Mouse (Mus musculus): ENCODE measurements at regions not wholly inside any gene's neighbourhood (a gene's known extent, or its start where the extent isn't known, plus 50 kb on each side); places are given as distances from the start of the nearest gene placed in this dataset.
A peak's percentile ranks its signal among the peaks of the same experiment; 100 is the strongest.

DNA sequence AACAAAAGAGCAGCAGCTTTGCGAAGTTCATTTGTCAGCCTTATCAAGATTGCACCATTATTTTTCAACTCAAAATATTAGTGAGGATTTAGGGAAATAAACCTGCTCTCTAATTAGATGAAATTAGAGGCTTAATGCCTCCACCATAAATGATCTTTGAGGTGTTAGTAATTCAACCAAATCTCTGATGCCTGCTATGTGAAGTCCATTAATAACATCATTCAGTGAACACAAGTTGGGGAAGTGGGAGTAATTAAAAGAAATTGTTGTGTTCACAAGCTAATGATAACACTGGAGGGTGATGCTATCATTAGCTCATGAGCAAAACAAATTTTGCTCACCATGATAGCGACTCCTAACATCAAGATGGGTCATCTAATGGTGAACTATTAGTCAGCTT, 246.0 kb downstream of the Ttc6 start:
- no peak for ATAC-seq (replicated peaks; ENCODE audit: low FRiP score, low TSS enrichment, poor library complexity, severe bottlenecking)

DNA sequence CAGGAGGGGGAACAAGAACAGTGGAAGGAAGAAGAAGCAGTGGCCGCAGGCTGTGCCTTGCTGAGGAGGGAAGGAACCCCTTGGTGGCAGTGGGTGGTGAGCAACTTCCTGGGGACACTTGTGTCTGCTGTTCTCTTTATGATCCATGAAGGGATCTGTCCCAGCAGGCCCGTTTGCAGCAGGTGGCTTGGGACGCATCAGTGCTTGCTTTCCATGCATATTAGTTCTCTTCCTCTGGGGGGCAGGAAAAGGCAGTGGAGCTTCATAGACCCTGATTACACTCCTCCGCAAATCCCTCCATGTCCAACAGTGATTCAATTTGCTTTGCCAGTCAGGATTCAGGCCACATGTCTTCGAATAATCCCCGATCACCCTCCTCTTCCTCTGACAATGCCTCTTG, 259.9 kb downstream of the Ttc6 start:
- no peak for ATAC-seq (replicated peaks; ENCODE audit: low FRiP score, low TSS enrichment, poor library complexity, severe bottlenecking)

DNA sequence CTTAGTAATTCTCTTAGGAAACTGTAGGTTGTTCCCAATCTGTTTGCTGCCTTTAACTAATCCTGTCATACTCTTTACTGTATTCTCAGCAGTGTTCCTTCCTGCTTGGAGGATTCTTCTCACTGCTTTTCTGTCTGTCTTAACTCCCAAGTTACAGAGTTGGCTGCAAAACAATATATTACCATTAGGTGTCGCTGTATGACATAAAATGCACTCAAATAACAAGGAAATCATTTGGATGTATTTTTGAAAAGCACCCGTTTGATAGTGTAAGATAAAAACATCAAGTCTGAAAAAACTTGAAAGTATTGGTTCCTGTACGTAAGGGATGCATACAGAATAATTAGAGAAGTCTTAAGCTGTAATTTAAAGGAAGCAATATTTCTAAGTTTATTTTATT, 261.8 kb downstream of the Ttc6 start:
- 0 out of 2 replicates have a peak, but pooled peaks have one; percentile 50 for ATAC-seq (replicated peaks; ENCODE audit: low FRiP score, low TSS enrichment, poor library complexity, severe bottlenecking)

DNA sequence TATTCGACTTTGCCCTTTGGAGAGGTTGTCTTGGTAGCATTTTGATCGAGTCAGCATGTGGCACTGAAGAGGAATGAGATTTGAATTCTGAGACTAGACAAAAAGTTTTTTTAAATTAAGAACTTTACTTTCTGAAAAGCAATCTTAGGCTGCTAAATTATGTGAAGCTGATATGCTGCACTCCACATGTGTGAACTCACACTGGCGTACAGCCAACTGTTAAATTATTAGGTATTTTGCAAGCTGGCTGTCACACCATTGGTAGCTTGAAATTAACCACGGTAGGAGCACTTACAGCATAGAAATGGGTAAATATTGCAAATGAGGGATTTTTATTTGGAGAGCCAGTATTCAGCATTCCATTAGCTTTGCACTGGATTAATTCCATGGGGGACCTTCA, 278.9 kb downstream of the Ttc6 start:
- ATAC-seq (replicated peaks; ENCODE audit: low FRiP score, low TSS enrichment, poor library complexity, severe bottlenecking), result no peak

DNA sequence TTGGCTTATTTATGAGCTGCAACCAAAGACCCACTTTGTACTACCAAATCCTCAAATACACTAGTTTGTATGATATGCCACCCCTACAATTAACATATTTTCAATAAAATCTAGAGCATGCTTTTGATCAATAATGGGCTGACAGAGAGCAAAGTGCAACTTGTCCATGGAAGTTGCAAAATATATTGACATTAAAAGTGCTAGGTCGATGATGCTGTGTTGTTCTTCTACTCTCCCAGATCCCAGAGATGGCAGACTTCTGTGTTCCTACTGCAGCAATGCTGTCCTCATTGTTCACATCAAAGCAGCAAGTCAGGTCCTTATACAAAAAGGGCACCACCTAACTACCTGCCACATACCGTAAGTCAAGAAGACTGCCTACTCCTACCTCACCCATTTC, 307.1 kb downstream of the Ttc6 start:
- no peak for ATAC-seq (replicated peaks; ENCODE audit: low FRiP score, low TSS enrichment, poor library complexity, severe bottlenecking)

DNA sequence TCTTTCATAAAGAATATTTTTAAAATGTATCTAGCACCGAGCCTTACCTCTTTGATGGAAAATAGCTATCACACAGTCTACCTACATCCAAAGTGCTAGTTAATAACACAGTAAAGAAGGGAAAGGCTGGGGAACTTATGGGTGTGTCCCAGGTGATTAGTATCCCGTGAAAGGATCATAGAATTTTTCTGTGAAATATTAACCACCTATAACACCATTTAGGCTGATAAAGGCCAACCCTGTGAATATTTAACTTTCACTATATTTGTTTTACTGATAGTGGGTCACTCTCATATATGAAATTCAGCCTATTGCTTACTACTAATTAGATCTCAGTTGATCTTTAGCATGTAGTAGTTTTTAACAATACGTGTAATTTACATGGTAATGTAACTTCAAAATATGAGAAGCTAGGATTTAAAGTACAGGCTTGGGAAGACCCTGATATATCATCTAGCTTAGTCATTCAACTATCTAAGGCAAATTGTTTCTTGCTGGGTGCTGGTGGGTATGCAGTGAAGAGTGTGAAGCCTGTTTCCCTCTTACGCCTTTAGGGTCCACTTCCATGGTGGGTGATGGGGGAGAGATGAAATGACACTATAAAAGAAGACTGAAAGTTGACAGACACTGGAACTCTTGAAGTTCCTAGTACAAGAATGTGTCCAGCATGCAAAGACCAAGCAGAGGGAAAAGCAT, 320.6 kb upstream of the Sstr1 start:
- ATAC-seq (replicated peaks; ENCODE audit: low FRiP score, low TSS enrichment, poor library complexity, severe bottlenecking), result no peak

DNA sequence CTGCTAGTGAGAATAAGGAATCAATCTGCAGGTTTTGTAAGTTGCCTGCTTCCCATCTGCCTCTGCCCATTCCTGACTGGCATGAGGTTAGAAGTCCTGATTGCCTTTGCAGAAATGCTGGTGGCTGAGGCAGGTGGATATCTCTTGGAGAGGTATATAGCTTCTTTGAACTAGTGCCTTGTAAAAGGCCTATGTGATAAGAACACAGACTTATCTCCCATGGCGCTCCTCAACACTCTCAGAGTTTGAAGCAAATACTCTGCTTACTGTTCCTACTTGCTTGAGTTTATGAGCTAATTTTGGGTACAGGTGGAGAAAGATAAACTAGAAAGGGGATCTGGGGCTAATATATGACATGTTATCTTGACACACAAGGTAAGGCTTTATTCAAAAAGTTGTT, 320.0 kb upstream of the Sstr1 start:
- no peak for ATAC-seq (replicated peaks; ENCODE audit: low FRiP score, low TSS enrichment, poor library complexity, severe bottlenecking)

DNA sequence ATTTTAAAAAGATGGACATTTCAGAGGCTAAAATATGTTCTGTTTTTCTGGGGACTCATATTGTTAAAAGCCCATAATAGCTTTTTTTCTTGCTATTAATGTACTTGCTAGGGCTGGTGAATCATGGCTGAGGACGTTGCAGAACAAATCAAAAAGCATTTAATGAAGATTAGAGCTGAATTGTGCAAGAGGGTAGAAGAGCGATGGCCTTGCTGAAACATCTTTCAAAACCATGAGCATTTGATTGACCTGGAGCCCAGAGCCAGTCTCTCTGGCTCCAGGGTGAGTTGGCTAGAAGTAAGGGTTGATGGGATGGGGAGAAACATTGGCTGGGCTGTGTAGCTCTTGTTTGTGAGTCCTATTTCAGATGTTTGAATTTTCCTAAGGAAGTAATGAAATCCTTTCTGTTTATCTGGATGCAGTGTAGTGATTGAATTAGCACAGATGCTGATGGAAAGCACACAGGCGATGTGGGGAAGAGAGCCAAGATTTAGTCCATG, 313.8 kb upstream of the Sstr1 start:
- ATAC-seq (replicated peaks; ENCODE audit: low FRiP score, low TSS enrichment, poor library complexity, severe bottlenecking), result no peak

DNA sequence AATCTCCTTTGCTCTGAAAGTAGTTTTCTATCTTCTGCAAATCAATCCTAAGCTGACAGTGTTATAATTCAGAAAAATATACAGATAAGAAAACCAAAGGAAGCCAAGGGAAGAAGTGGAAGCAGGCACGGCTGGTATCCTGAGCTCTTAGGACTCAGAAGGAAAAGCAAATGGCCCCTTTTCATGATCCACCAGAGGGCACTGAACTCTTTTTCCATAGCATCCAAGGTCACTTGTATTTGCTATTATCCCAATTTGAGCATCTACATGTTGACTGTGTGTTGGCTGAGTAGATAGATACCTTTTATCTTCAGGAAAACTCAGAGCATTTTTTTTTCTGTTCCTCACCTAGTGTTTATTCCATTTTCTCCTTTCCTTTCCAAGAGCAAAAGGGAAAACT, 306.9 kb upstream of the Sstr1 start:
- ATAC-seq (replicated peaks; ENCODE audit: low FRiP score, low TSS enrichment, poor library complexity, severe bottlenecking), result no peak

DNA sequence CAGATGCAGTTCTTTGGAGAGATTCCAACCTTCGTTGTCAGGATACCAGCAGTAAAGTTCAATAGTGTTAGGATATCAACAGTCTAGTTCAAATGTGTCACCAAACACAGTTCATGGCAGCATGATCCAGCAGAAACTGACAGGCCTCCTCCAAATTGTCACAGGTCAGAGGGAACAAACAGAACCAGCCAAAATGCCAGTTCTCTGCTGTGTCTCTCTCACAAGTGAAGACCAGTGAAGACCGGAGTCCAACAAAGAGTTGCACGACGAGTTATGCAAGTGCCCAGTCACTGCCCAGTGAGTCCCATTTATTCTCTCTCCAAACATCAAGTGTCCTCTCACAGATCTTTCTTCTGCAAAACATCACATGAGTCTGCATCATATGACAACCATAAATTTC, 293.4 kb upstream of the Sstr1 start:
- no peak for ATAC-seq (replicated peaks; ENCODE audit: low FRiP score, low TSS enrichment, poor library complexity, severe bottlenecking)

DNA sequence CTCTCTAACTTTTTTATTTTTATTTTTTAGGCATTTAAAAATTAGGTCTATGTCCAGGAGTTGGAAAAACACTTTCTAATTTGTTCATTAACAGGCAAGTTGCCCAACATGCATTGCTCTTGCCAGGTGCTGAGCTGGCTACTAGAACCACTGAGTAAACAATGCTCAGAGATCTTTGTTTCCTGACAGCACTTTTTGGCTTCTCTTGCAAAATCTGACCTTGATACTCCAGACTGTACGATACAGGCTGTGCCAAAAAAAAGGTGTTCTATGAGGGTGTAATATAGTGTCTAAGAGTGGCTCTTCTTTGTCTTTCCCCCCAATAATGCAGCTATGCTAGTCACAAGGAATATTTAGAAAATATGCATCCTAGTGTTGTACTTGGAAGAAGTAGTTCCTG, 289.5 kb upstream of the Sstr1 start:
- ATAC-seq (replicated peaks; ENCODE audit: low FRiP score, low TSS enrichment, poor library complexity, severe bottlenecking), result no peak

DNA sequence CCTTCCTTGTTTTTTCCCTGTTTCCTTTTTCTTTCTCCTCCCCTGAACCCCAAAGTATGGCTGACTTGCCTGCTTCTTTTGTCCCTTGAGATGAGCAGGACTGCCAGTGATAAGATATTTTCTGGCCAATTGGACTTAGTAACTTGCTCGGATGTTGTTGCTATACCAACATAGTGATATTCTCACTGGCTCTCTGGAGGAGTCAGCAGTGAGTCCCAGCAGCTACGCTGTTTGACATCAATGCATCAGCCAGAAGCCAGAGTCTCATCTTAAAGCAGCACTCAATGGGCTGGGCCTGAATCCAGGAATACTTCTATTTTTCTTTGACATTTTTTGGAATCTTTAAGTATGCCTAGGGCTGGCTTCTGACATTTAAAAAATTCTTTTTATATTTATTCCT, 287.1 kb upstream of the Sstr1 start:
- no peak for ATAC-seq (replicated peaks; ENCODE audit: low FRiP score, low TSS enrichment, poor library complexity, severe bottlenecking)

DNA sequence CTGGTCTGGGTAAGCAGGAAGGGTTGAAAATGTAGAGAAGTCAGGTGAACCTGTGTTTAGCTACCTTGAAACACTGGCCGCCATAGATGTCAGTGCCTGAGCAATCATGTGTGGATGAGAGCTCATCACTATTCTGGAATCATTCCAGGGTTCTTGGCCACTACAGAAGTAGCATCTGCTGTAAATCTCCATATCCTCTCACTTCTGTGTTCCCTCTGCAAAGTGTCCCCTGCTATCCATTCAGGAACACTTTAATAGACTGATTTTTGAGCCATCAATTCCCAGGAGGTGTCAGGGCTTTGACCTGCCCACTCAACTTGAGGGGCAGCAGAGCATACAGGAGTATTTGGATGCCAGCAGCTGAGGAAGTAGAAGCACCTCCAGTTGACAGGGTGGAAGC, 284.7 kb upstream of the Sstr1 start:
- no peak for ATAC-seq (replicated peaks; ENCODE audit: low FRiP score, low TSS enrichment, poor library complexity, severe bottlenecking)

DNA sequence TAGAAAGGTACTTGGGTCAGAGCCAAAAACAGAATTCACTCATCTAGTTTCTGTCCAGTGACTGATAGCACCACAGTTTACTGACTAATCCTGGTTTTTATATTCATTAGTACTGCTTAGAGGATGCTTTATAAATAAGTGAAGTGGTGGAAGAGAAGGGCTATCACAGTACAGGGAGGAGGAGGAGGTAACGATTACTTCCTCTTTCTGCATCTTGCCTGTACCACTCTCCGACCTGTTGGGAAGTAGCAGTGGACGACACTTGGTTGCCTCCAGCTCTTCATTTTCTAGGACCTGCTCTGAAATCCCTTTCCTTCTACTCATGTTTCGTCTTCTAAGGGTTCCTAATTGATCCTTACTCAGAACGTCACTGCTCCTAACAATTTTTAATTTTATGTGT, 283.5 kb upstream of the Sstr1 start:
- ATAC-seq (replicated peaks; ENCODE audit: low FRiP score, low TSS enrichment, poor library complexity, severe bottlenecking), result no peak

DNA sequence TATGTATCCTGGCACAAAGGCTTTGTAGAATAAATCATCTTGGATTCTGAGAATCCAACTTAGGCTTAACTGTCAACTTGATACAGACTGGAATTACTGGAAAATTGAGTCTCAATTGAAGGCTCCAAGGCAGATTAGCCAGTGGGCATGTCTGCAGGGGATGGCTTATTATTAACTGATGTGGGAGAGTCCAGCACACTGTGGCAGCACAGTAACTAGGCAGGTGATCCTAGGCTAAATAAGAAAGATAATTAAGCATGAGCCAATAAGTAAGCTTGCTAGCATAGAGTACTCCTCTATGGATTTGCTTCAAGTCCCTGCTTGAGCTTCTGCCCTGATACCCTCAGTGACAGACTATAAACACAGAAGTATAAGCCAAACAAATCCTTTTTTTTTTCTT, 279.7 kb upstream of the Sstr1 start:
- no peak for ATAC-seq (replicated peaks; ENCODE audit: low FRiP score, low TSS enrichment, poor library complexity, severe bottlenecking)

DNA sequence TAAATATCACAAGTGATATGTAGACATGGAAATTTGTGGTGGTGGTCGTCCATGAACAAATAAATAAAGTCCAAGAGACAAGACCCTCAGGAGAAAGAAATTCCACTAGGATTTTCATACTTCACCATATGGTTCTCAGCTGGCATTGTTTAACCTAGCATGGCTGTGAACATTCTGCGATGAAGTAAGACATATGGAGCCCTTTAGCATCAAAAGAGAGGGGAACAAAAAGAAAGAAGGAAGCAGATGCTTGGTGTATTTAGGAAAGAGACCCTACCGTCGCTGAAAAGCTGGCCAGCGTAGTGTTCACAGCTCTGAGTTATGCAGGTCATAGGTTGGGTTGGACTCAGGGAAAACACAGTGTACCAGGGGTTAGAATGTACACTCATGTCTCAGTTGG, 261.7 kb upstream of the Sstr1 start:
- ATAC-seq (replicated peaks; ENCODE audit: low FRiP score, low TSS enrichment, poor library complexity, severe bottlenecking), result no peak

DNA sequence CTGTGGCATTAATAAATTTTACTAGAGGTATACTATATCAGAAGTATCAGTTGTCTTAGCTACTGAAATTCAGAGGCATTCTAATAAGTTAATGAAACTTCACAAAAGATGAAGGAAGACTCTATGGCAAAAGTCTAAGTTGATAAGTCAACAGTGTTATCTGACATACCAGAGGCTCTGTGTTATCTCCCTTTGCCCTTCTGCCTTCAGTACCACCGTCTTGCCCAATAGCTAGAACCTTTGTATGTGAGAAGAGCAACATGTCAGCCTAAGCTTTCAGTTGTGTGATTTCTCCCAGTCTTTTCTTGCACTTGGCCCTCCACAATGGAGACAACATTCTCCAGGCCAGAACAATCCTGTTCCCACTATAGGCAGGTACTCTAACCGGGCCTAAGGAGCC, 253.0 kb upstream of the Sstr1 start:
- ATAC-seq (replicated peaks; ENCODE audit: low FRiP score, low TSS enrichment, poor library complexity, severe bottlenecking), result no peak

DNA sequence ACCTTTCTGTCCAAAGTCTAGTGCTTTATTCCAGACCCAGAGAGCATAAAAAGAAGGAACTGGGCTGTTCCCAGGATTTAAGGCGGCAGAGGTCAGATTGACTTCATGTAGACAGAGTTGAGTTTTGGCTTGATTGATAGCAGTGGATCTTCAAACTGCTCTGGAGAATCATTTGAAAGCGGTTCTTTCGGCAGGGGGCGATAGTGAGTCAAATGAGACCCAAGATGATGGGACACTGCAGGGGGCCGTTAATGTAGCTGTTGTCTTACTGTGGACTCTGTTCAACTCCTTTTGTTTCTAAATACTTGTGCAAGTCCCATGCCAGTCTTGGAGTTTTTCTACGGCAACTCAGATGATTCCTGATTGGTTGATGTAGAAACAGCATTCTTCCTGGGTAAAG, 251.4 kb upstream of the Sstr1 start:
- ATAC-seq (replicated peaks; ENCODE audit: low FRiP score, low TSS enrichment, poor library complexity, severe bottlenecking), result no peak

DNA sequence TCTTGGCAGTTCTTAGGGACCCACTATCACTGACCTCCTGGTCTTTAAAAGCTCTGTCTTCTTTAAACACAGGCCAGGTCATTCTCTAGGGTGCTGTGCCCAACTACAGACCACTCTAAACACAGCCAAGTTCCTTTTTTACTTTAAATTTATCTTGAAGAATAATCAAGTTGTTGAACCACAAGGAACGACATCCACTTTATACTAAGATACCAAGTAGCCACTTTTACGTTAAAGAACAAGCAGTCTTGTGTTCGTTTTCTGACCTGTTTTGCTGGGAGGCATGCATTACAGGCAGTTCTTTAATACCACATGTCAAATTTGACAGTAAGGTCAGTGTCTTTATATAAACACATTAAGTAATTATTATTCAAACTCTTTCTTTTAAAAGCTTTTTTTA, 242.4 kb upstream of the Sstr1 start:
- ATAC-seq (replicated peaks; ENCODE audit: low FRiP score, low TSS enrichment, poor library complexity, severe bottlenecking), result no peak

DNA sequence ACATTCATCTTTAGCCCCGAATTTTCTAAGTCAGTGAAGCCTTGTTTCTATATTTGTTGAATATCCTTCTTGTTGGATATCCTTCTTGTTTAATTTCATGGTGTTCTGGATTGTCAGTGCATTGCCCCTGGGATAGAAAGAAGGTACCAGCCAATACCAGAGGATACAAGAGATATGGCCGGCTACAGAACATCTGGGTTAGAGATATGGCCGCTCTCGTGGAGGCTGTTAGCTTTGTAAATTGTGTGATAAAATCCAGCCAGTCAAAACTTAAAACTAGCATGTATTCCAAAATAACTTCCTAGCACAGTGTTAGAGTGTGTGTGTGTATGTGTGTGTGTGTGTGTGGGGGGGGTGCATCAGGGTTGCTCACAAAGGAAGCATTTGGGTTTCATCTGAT, 241.4 kb upstream of the Sstr1 start:
- ATAC-seq (replicated peaks; ENCODE audit: low FRiP score, low TSS enrichment, poor library complexity, severe bottlenecking), result peak; percentile 63

DNA sequence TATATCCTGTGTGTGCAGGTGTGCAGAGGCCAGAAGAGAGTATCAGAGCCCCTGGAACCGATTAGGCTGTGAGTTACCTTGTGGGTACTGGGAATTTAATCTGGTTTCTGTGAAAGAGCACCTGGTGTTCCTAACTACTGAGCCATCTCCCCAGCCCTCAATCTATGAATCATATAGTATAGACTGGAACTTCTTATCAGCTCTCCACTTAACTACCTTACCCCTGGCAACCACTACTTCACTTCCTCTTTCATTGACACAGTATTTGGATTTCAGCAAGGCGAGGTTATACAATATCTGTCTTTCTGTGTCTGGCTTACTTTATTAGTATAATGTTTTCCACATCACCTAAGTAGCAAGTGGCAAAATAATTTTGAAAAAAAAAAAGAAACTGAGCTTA, 239.1 kb upstream of the Sstr1 start:
- ATAC-seq (replicated peaks; ENCODE audit: low FRiP score, low TSS enrichment, poor library complexity, severe bottlenecking), result peak; percentile 71

Data from megakaryocyte-erythroid progenitor cell, adult 5-6 weeks (primary cell).